Mouse (Mus musculus): ENCODE results near the gene Zfp239.

DNA sequence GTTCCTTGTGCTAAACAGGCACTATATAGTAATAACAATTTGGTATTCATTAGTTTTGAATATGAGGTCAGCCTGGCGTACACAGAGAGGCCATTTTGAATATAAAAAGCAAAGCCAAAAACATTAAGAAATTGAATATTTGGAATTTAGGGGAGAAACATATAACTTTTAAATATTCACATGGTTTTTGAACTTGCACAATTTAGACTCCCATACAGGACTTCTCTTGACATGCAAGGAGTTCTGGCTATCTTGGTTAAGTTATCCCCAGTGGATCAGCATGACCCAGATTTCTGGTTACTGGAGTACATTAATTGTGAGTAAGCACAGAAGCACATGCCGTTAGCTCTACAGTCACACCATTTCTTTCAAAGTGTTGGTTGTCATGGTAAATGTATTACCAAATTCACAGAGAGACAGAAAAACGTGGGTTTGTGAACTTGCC is 18.5 kb downstream of the Zfp239 start:
- TF ChIP-seq ELF1 (IDR thresholded peaks at IDR 0.05; ENCODE audit: low read depth, low read length), result no peak
- TF ChIP-seq POLR2A (IDR thresholded peaks at IDR 0.05; ENCODE audit: control insufficient read depth in 1 of 2, insufficient read depth in 1 of 2, low read depth in 1 of 2, low read length in 2 of 2, poor library complexity in 1 of 2), result no peak
